ENCODE assay signal across 8 mouse cellular contexts in genomic region chr3:51225979-51226378, GRCm38 (mm10). TPM values are rescaled to one million over a fixed set of nuclear protein-coding genes. Genes with fewer than 3 reads are reported as not detected.
DNase-seq lines count a peak whose midpoint lies in the region; ATAC-seq and TF ChIP-seq lines count a peak whose summit lies in the region.
"Had no signal": no experiment of that assay in that cellular context is flagged by ENCODE, and none has a peak within 500 bp of the region (broad histone marks: within the 10 kb centered on the region; RNA-seq: fewer than 3 reads in every experiment).

No protein-coding gene starts in this region.

- H3K4me1 ChIP-seq in lung, postnatal 0 days (ENCODE audit: insufficient read depth, low read depth, low read length) = peaks cover 13% of the 10 kb centered on the region; the same call in 1 of the 2 replicates
- peaks cover 28% of the 10 kb centered on the region for H3K4me1 ChIP-seq in forebrain, embryonic 13.5 days
- peaks cover 29% of the 10 kb centered on the region for H3K4me1 ChIP-seq in liver, embryonic 11.5 days (replicated peaks; ENCODE audit: control insufficient read depth, insufficient read depth, low read length)
- no peaks in the 10 kb centered on the region for H3K4me1 ChIP-seq in stomach, postnatal 0 days (replicated peaks; ENCODE audit: control insufficient read depth, insufficient read depth)

- H3K27ac ChIP-seq in lung, postnatal 0 days (ENCODE audit: low read length) = no peak overlapping the region
- no peak overlapping the region for H3K27ac ChIP-seq in forebrain, embryonic 13.5 days
- H3K27ac ChIP-seq in liver, embryonic 11.5 days (ENCODE audit: low read depth, low read length) = peak overlapping the region; percentile 2; the same call in 1 of the 2 replicates
- H3K27ac ChIP-seq in stomach, postnatal 0 days (replicated peaks) = no peak overlapping the region

- no peak for DNase-seq in lung, postnatal 0 days (ENCODE audit: low spot score)
- DNase-seq in lung, postnatal 4 days = no peak
- no peak for DNase-seq in liver, embryonic 11.5 days (ENCODE audit: low spot score)
- no peak for DNase-seq in stomach, postnatal 0 days (ENCODE audit: low spot score)
- DNase-seq in cerebellum, postnatal 10 days = no peak
- no peak for DNase-seq in urinary bladder, adult 18-20 months (ENCODE audit: low spot score in 2 of 2)
- DNase-seq: adrenal gland, postnatal 10 days had no signal

- H3K9me3 ChIP-seq in lung, postnatal 0 days (ENCODE audit: low read length) = no peaks in the 10 kb centered on the region
- no peaks in the 10 kb centered on the region for H3K9me3 ChIP-seq in forebrain, embryonic 13.5 days (replicated peaks)
- no peaks in the 10 kb centered on the region for H3K9me3 ChIP-seq in liver, embryonic 11.5 days (ENCODE audit: control insufficient read depth, low read length)
- H3K9me3 ChIP-seq in stomach, postnatal 0 days (ENCODE audit: control insufficient read depth, low read length) = no peaks in the 10 kb centered on the region

- H3K4me3 ChIP-seq in lung, postnatal 0 days (ENCODE audit: low read depth, low read length) = peak overlapping the region; percentile 81
- peak overlapping the region; percentile 92 for H3K4me3 ChIP-seq in forebrain, embryonic 13.5 days
- peak overlapping the region; percentile 98 for H3K4me3 ChIP-seq in liver, embryonic 11.5 days (ENCODE audit: low read depth, low read length)
- peak overlapping the region; percentile 82 for H3K4me3 ChIP-seq in stomach, postnatal 0 days (ENCODE audit: low read depth, low read length)

- no peaks in the 10 kb centered on the region for H3K27me3 ChIP-seq in lung, postnatal 0 days (replicated peaks; ENCODE audit: insufficient read depth, low read length)
- H3K27me3 ChIP-seq in forebrain, embryonic 13.5 days = no peaks in the 10 kb centered on the region
- no peaks in the 10 kb centered on the region for H3K27me3 ChIP-seq in liver, embryonic 11.5 days (replicated peaks; ENCODE audit: control insufficient read depth, insufficient read depth, low read length)
- no peaks in the 10 kb centered on the region for H3K27me3 ChIP-seq in stomach, postnatal 0 days (ENCODE audit: control insufficient read depth, insufficient read depth, low read length)

- no peak for TF ChIP-seq CTCF in lung, postnatal 0 days (IDR thresholded peaks at IDR 0.05)
- no peak for TF ChIP-seq CTCF in stomach, postnatal 0 days (IDR thresholded peaks at IDR 0.05; ENCODE audit: low read depth)

- no peak for TF ChIP-seq EP300 in lung, postnatal 0 days (IDR thresholded peaks at IDR 0.05)
- TF ChIP-seq EP300 in stomach, postnatal 0 days (optimal IDR thresholded peaks at IDR 0.05) = no peak

- no peak for ATAC-seq in lung, postnatal 0 days
- no peak for ATAC-seq in forebrain, embryonic 13.5 days
- ATAC-seq in liver, embryonic 11.5 days (replicated peaks; ENCODE audit: low FRiP score) = no peak
- ATAC-seq in stomach, postnatal 0 days (ENCODE audit: low FRiP score, low TSS enrichment) = no peak

- H3K36me3 ChIP-seq in lung, postnatal 0 days (ENCODE audit: insufficient read depth, low read length) = no peaks in the 10 kb centered on the region
- no peaks in the 10 kb centered on the region for H3K36me3 ChIP-seq in forebrain, embryonic 13.5 days (ENCODE audit: poor library complexity, severe bottlenecking)
- peaks cover 3% of the 10 kb centered on the region; the same call in 1 of the 2 replicates for H3K36me3 ChIP-seq in liver, embryonic 11.5 days (ENCODE audit: control insufficient read depth, insufficient read depth, low read length)
- no peaks in the 10 kb centered on the region for H3K36me3 ChIP-seq in stomach, postnatal 0 days (ENCODE audit: control insufficient read depth, insufficient read depth, low read length)

- WGBS in lung, postnatal 0 days = 95% methylated on average over 10 of the region's 10 CpGs
- WGBS in forebrain, embryonic 13.5 days = 93% methylated on average over 10 of the region's 10 CpGs
- whole genome bisulfite sequencing in liver, embryonic 11.5 days = 79% methylated on average over 10 of the region's 10 CpGs
- WGBS in stomach, postnatal 0 days = 93% methylated on average over 10 of the region's 10 CpGs

- peak overlapping the region; percentile 83; the same call in 1 of the 2 replicates for H3K4me2 ChIP-seq in lung, postnatal 0 days (replicated peaks; ENCODE audit: low read depth, low read length)
- H3K4me2 ChIP-seq in forebrain, embryonic 13.5 days = peak overlapping the region; percentile 77
- peak overlapping the region; percentile 94 for H3K4me2 ChIP-seq in liver, embryonic 11.5 days
- peak overlapping the region; percentile 95; the same call in 1 of the 2 replicates for H3K4me2 ChIP-seq in stomach, postnatal 0 days (replicated peaks; ENCODE audit: low read depth)

- no peak overlapping the region for H3K9ac ChIP-seq in lung, postnatal 0 days (replicated peaks; ENCODE audit: low read depth)
- H3K9ac ChIP-seq in forebrain, embryonic 13.5 days = 0 out of 2 replicates have a peak overlapping the region, but pooled peaks have one; percentile 94
- H3K9ac ChIP-seq in liver, embryonic 11.5 days (ENCODE audit: low read depth, low read length) = peak overlapping the region; percentile 99
- H3K9ac ChIP-seq in stomach, postnatal 0 days (ENCODE audit: low read length) = no peak overlapping the region

RNA-seq across cellular contexts. Expression of gene Noct, which starts 1.7 kb away (rescaled TPM):
- polyA plus RNA-seq in lung, postnatal 0 days (2015; fragmentation: Nextera tagmentation; extraction: Ambion mirVana) = 4.1 and 4.2 TPM in 2 replicates
- polyA plus RNA-seq in forebrain, embryonic 13.5 days (2015; fragmentation: Nextera tagmentation; extraction: Ambion mirVana) = 13.4 and 13.9 TPM in 2 replicates
- polyA plus RNA-seq in liver, embryonic 11.5 days (2014; fragmentation: Nextera tagmentation; extraction: Ambion mirVana) = 29.0 and 30.7 TPM in 2 replicates
- polyA plus RNA-seq in stomach, postnatal 0 days (2015; fragmentation: Nextera tagmentation; extraction: Ambion mirVana) = 7.5 and 9.2 TPM in 2 replicates

Comparison
In these comparisons a context has a peak if more than half of its experiments do, and no peak if none do; other contexts are left out.
1. H3K9ac ChIP-seq: peak in forebrain, embryonic 13.5 days (single experiment) and liver, embryonic 11.5 days (single experiment); none in lung, postnatal 0 days (single experiment) and stomach, postnatal 0 days (single experiment).
2. Peak in every context shown above with its lines, with median percentiles within 50 percentile points of each other: H3K4me2 ChIP-seq and H3K4me3 ChIP-seq.